Comparison of ENCODE assay signal across 9 mouse cellular contexts in the genomic region with DNA sequence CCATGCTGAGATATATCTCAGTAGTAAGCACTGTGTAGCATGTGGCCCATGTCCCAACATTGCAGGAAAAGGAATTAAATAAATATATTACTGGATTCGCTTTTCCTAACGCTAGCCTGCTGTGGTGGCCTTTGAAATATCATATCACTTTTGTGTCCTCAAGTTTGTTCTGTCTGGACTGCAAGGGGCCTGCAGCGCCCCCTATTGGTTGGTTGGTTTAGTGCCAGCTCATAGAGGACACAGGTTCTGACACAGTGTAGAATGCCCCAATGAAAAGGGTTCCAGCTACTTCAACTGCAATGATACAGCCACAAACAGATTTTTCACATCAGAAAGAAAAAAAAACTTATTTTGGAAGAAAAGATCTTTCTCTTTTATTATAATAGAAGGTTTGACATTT. TPM values are rescaled to one million over a fixed set of nuclear protein-coding genes. Genes with fewer than 3 reads are reported as not detected.
A peak's percentile ranks its signal among the peaks of the same experiment; 100 is the strongest.
DNase-seq lines count a peak whose midpoint lies in the region; ATAC-seq and TF ChIP-seq lines count a peak whose summit lies in the region.
"Had no signal": no experiment of that assay in that cellular context is flagged by ENCODE, and none has a peak within 500 bp of the region (broad histone marks: within the 10 kb centered on the region; RNA-seq: fewer than 3 reads in every experiment).

No protein-coding gene starts in this region.

- ATAC-seq in forebrain, postnatal 0 days = no peak
- ATAC-seq in liver, postnatal 0 days = no peak
- no peak for ATAC-seq in heart, embryonic 12.5 days (ENCODE audit: insufficient number of reproducible peaks, low FRiP score)

- no peaks in the 10 kb centered on the region for H3K4me1 ChIP-seq in forebrain, postnatal 0 days (ENCODE audit: insufficient read depth)
- H3K4me1 ChIP-seq in forebrain, embryonic 10.5 days = peaks cover 4% of the 10 kb centered on the region; the same call in 1 of the 2 replicates
- no peaks in the 10 kb centered on the region for H3K4me1 ChIP-seq in liver, postnatal 0 days (ENCODE audit: insufficient read depth)
- no peaks in the 10 kb centered on the region; the same call in 1 of the 2 replicates for H3K4me1 ChIP-seq in heart, embryonic 12.5 days (replicated peaks)
- H3K4me1 ChIP-seq: liver, embryonic 15.5 days had no signal

- no peak overlapping the region for H3K27ac ChIP-seq in forebrain, postnatal 0 days (ENCODE audit: low read depth, low read length)
- no peak overlapping the region for H3K27ac ChIP-seq in forebrain, embryonic 10.5 days
- no peak overlapping the region for H3K27ac ChIP-seq in liver, postnatal 0 days (ENCODE audit: low read depth)
- no peak overlapping the region for H3K27ac ChIP-seq in heart, embryonic 12.5 days (ENCODE audit: poor library complexity, severe bottlenecking)
- H3K27ac ChIP-seq: liver, embryonic 15.5 days had no signal

- no peak overlapping the region for H3K4me2 ChIP-seq in forebrain, postnatal 0 days (ENCODE audit: low read depth)
- H3K4me2 ChIP-seq in liver, postnatal 0 days (ENCODE audit: low read depth, low read length) = no peak overlapping the region
- no peak overlapping the region for H3K4me2 ChIP-seq in heart, embryonic 12.5 days
- H3K4me2 ChIP-seq: liver, embryonic 15.5 days had no signal

- 48% methylated on average over 3 of the region's 3 CpGs for WGBS in forebrain, postnatal 0 days
- WGBS in forebrain, embryonic 10.5 days = 59% methylated on average over 3 of the region's 3 CpGs
- 53% methylated on average over 3 of the region's 3 CpGs for WGBS in liver, postnatal 0 days (ENCODE audit: insufficient replicate concordance)
- 51% methylated on average over 3 of the region's 3 CpGs for WGBS in heart, embryonic 12.5 days

- TF ChIP-seq EP300 in liver, postnatal 0 days (IDR thresholded peaks at IDR 0.05; ENCODE audit: low read depth) = no peak

- H3K9ac ChIP-seq in forebrain, postnatal 0 days = no peak overlapping the region
- no peak overlapping the region for H3K9ac ChIP-seq in liver, postnatal 0 days (replicated peaks)
- no peak overlapping the region for H3K9ac ChIP-seq in heart, embryonic 12.5 days
- H3K9ac ChIP-seq: liver, embryonic 15.5 days had no signal

- H3K36me3 ChIP-seq in forebrain, postnatal 0 days (ENCODE audit: insufficient read depth) = no peaks in the 10 kb centered on the region
- no peaks in the 10 kb centered on the region for H3K36me3 ChIP-seq in forebrain, embryonic 10.5 days (replicated peaks)
- no peaks in the 10 kb centered on the region for H3K36me3 ChIP-seq in liver, postnatal 0 days (replicated peaks; ENCODE audit: insufficient read depth, low read length)
- H3K36me3 ChIP-seq in heart, embryonic 12.5 days = no peaks in the 10 kb centered on the region
- H3K36me3 ChIP-seq: liver, embryonic 15.5 days had no signal

- DNase-seq in forebrain, postnatal 0 days = no peak
- no peak for DNase-seq in forebrain, embryonic 10.5 days (ENCODE audit: extremely low spot score, low spot score)
- peak; percentile 11 for DNase-seq in spleen, adult 12 weeks (ENCODE audit: low spot score)
- DNase-seq in spleen, postnatal 36 days (ENCODE audit: low spot score in 2 of 2) = no peak
- DNase-seq in liver, postnatal 0 days = peak; percentile 49
- no peak for DNase-seq in embryo, embryonic 10.5 days (ENCODE audit: low spot score)
- no peak for DNase-seq in gastrocnemius, postnatal 25 days

- H3K27me3 ChIP-seq in forebrain, postnatal 0 days (ENCODE audit: insufficient read depth, low read length) = 0 out of 2 replicates have a peak, but pooled peaks cover 5% of the 10 kb centered on the region
- H3K27me3 ChIP-seq in forebrain, embryonic 10.5 days (ENCODE audit: poor library complexity, severe bottlenecking) = peaks cover 12% of the 10 kb centered on the region
- no peaks in the 10 kb centered on the region for H3K27me3 ChIP-seq in liver, postnatal 0 days (ENCODE audit: insufficient read depth, low read length)
- no peaks in the 10 kb centered on the region for H3K27me3 ChIP-seq in heart, embryonic 12.5 days (replicated peaks)
- H3K27me3 ChIP-seq: liver, embryonic 15.5 days had no signal

- no peak overlapping the region for H3K4me3 ChIP-seq in forebrain, postnatal 0 days (ENCODE audit: low read depth, low read length)
- H3K4me3 ChIP-seq in forebrain, embryonic 10.5 days = no peak overlapping the region
- no peak overlapping the region for H3K4me3 ChIP-seq in liver, postnatal 0 days (ENCODE audit: low read depth, low read length)
- H3K4me3 ChIP-seq in heart, embryonic 12.5 days = no peak overlapping the region
- H3K4me3 ChIP-seq: liver, embryonic 15.5 days had no signal

- peak; percentile 41 for TF ChIP-seq CTCF in forebrain, postnatal 0 days (IDR thresholded peaks at IDR 0.05; ENCODE audit: low read depth)
- TF ChIP-seq CTCF in liver, postnatal 0 days (IDR thresholded peaks at IDR 0.05; ENCODE audit: low read depth) = peak; percentile 61

- no peaks in the 10 kb centered on the region for H3K9me3 ChIP-seq in forebrain, postnatal 0 days (ENCODE audit: low read length)
- no peaks in the 10 kb centered on the region for H3K9me3 ChIP-seq in forebrain, embryonic 10.5 days
- H3K9me3 ChIP-seq in liver, postnatal 0 days (ENCODE audit: low read length) = no peaks in the 10 kb centered on the region
- no peaks in the 10 kb centered on the region for H3K9me3 ChIP-seq in heart, embryonic 12.5 days (replicated peaks)
- H3K9me3 ChIP-seq: liver, embryonic 15.5 days had no signal

RNA-seq across cellular contexts. Expression of a gene that starts 34.6 kb away (rescaled TPM):
- total RNA-seq in forebrain, postnatal 0 days (2014; rRNA removed) = 1.2 and 2.1 TPM in 2 replicates
- polyA plus RNA-seq in forebrain, postnatal 0 days (2015; fragmentation: Nextera tagmentation; extraction: Ambion mirVana) = 7.1 and 7.4 TPM in 2 replicates
- polyA plus RNA-seq in forebrain, embryonic 10.5 days (2016; fragmentation: Nextera tagmentation; extraction: Ambion mirVana) = 42.8 and 53.3 TPM in 2 replicates
- polyA plus RNA-seq in liver, postnatal 0 days (2015; fragmentation: Nextera tagmentation; extraction: Ambion mirVana) = 70.1 and 72.9 TPM in 2 replicates
- polyA plus RNA-seq in heart, embryonic 12.5 days (2016; fragmentation: Nextera tagmentation; extraction: Ambion mirVana) = 48.8 and 51.8 TPM in 2 replicates
- total RNA-seq in gastrocnemius, postnatal 25 days (2021) = under 1 TPM; 0.46 TPM

Comparison
In these comparisons a context has a peak if more than half of its experiments do, and no peak if none do; other contexts are left out.
1. DNase-seq: peak in spleen, adult 12 weeks (single experiment) and liver, postnatal 0 days (single experiment); none in forebrain, postnatal 0 days (single experiment), forebrain, embryonic 10.5 days (single experiment), spleen, postnatal 36 days (0 of 2), embryo, embryonic 10.5 days (single experiment) and gastrocnemius, postnatal 25 days (single experiment).